Mouse (Mus musculus) cortical plate, adult 2 months (tissue): Measurements from ENCODE around the gene Specc1. TPM values are rescaled to one million over a fixed set of nuclear protein-coding genes. Genes with fewer than 3 reads are reported as not detected.

Experiments
- H3K27ac ChIP-seq: fragments of 200-500 bp; 2 replicates; pipeline ENCODE4 v1.5.1; 2012; ENCODE audit warnings: low read length, control low read depth, inconsistent platforms; ENCODE audit not compliant: insufficient read depth
- H3K4me1 ChIP-seq: fragments of 200-500 bp; 2 replicates; pipeline ENCODE4 v1.6.1; 2011; ENCODE audit warnings: low read length; ENCODE audit not compliant: control insufficient read depth, insufficient read depth
- H3K4me3 ChIP-seq: fragments of 200-500 bp; 2 replicates; pipeline ENCODE4 v1.5.1; 2011; ENCODE audit warnings: mild to moderate bottlenecking, low read length, control low read depth; ENCODE audit not compliant: insufficient read depth
- CTCF ChIP-seq: fragments of 200-500 bp; IDR thresholded peaks from 2 replicates; pipeline ENCODE4 v1.5.1; 2011; ENCODE audit warnings: mild to moderate bottlenecking, control low read depth, low read length; ENCODE audit not compliant: insufficient read depth; ENCODE audit errors: extremely low read depth
- POLR2A ChIP-seq: fragments of 200-500 bp; IDR thresholded peaks from 2 replicates; pipeline ENCODE4 v1.6.1; 2011; ENCODE audit warnings: mild to moderate bottlenecking, low read length, control low read depth; ENCODE audit not compliant: insufficient read depth; ENCODE audit errors: extremely low read depth
- polyA plus RNA-seq: library from polyadenylated mRNA; depleted of rRNA; stranded (reverse); fragments of >200 nt; gene quantifications from 2 replicates; pipeline ENCODE4 v1.2.3, GENCODE M21; 2012

Gene Specc1
- polyA plus RNA-seq, 1 experiment: 43.2 TPM

DNA sequence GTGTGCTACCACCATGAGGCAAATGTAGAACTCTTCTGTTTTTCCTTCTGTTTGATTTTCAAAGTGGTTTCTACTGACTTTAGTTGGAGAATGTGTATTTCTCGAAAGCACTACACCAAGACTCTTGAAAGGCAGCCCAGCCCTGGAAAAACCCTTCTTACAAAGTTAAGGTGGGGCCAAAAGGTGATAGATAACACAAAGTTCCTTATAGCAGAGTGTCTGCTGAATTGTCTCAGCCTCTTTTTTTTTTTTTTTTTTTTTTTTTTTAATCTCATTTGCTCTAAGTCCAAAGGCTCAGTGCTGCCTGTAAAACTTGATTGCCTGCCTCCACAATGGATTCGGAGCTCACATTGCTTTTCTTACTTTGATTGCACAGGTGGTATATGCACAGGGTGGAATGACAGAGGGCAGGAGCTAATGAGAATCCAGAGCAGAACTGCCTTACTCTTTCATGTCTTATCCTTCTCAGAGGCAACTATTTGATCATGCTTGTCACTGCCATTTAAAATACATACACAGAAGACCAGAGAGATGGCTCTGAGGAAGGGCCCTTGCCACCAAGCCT lies 150.8 kb downstream of the Specc1 start:
- no peak for TF ChIP-seq POLR2A
- no peak for TF ChIP-seq CTCF
- Histone ChIP-seq H3K27ac (peak overlapping the region; percentile 93), H3K4me1 (no peaks in the 10 kb centered on the region; the same call in 1 of the 2 replicates)

DNA sequence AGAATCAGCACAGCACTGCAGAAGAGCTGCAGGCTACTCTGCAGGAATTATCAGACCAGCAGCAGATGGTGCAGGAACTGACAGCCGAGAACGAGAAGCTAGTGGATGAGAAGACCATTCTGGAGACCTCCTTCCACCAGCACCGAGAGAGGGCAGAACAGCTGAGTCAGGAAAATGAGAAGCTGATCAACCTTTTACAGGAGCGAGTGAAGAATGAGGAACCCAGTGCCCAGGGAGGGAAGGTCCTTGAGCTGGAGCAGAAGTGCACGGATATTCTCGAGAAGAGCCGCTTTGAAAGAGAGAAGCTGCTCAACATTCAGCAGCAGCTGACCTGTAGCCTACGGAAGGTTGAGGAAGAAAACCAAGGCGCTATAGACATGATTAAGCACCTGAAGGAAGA lies 162.0 kb downstream of the Specc1 start:
- no peaks in the 10 kb centered on the region for H3K4me1 ChIP-seq
- H3K27ac ChIP-seq: no peak overlapping the region
- no peak overlapping the region for H3K4me3 ChIP-seq
- TF ChIP-seq CTCF: no peak
- TF ChIP-seq POLR2A: no peak

More for the DNA sequence above, 150.8 kb downstream of the Specc1 start:
- no peak overlapping the region for H3K4me3 ChIP-seq

DNA sequence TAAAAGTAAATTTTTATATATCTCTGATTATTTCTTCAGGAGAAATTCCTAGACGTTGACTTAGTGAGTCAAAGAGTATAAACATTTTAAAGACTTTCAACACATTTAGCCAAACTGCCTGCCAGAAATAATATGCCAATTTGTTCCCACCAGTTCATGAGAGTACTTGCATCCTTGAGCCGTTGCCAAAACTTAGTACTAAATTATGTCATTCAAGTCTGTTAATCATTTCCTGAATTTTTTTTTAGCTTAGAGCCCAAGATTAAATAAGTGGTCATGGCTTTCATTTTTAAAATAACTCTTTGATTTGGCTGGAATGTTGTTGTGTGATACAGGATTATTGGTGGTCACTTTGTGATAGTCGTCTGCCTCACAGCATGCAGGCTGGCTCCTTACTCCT lies 163.3 kb downstream of the Specc1 start:
- H3K4me3 ChIP-seq: no peak overlapping the region
- TF ChIP-seq POLR2A (no peak), CTCF (no peak)
- H3K27ac ChIP-seq: no peak overlapping the region
- H3K4me1 ChIP-seq: no peaks in the 10 kb centered on the region

- TF ChIP-seq POLR2A (no peak), CTCF (no peak)
- no peak overlapping the region for H3K27ac ChIP-seq
- no peak overlapping the region for H3K4me3 ChIP-seq
- no peaks in the 10 kb centered on the region for H3K4me1 ChIP-seq
Measured at GRCm38 (mm10) chr11:62121365-62121764, 164.8 kb downstream of the Specc1 start.

DNA sequence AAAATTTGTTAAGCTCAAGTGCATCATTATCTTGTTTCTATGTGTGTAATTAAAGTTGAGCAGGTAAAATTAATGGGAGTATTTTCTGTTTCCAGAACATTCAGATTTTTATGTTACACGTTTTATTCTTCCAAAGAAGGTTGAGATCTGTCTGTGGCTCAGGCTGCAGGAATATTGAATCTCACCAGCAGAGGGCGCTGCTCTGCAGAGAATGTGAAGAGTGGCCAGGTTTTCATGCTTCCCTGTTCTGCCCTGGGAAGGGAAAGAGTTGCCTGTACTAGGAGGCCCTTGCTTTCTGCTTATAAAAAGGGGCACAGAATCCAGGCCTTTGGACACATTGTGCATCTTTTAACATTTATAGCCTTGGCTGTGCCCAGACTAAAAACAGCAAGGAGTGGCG lies 171.1 kb downstream of the Specc1 start:
- Histone ChIP-seq H3K27ac (no peak overlapping the region), H3K4me3 (no peak overlapping the region), H3K4me1 (no peaks in the 10 kb centered on the region; the same call in 1 of the 2 replicates)
- TF ChIP-seq POLR2A: no peak
- peak; percentile 89 for TF ChIP-seq CTCF

DNA sequence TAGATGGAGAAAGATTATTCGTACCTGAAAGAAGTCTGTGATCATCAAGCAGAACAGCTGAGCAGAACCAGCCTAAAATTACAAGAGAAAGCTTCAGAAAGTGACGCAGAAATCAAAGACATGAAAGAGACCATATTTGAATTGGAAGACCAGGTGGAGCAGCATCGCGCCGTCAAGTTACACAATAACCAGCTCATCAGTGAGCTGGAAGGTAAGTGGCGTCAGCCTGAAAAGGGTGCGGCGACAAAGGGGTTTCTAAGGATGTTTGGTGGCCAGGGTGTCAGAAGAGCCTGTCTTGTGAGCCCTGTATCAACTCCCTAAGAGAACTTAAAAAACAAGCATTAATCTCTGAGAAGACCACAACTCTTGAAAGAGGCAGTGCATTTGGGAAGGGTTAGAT lies 171.6 kb downstream of the Specc1 start:
- H3K4me1 ChIP-seq: no peaks in the 10 kb centered on the region; the same call in 1 of the 2 replicates
- no peak overlapping the region for H3K4me3 ChIP-seq
- H3K27ac ChIP-seq: no peak overlapping the region
- TF ChIP-seq POLR2A (no peak), CTCF (no peak)

DNA sequence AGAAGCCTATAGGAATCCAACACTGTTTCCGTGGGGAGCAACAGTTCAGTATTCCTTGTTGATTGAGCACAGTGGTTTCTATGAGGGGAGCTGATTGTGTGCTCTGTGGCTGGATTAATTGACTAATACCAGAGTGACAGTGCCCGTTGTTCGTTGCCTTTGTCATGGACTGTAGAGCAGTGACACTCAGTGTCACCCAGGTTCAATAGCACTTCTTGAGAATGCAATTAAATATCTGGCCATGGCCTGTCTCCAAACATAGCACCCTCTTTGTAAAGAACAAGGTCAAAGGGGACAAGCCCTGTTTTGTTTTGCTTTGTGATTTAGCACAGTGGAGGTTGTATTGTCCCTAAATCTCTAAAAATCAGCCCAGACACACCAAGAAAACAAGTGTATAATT lies 173.6 kb downstream of the Specc1 start:
- no peak overlapping the region for H3K27ac ChIP-seq

DNA sequence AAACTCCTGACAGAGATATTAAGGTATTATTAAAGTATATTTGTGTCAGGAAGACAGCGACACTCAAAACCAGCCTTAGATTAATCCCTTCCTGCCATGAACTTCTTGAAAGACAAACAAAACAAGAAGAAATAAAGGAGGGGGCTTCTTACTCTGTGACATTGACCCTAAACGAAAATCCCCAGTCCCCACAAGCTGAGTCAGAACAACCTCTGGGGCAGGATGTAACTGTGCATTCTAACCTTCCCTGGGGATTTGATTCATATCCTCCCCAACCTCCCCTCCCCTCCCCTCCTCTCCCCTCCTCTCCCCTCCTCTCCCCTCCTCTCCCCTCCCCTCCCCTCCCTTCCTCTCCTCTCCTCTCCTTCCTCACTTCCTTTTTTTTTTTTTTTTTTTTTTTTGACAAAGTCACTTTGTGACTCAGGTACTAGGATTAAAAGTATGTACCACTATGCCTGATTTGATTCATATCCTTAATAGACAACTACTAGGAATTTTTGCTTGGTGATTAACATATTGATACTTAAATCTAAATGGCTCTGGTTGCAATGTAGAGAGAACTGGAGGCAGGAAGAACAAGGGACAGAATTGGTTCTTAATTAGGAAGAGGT lies 174.2 kb downstream of the Specc1 start:
- TF ChIP-seq POLR2A (no peak), CTCF (no peak)
- Histone ChIP-seq H3K4me3 (no peak overlapping the region), H3K4me1 (no peaks in the 10 kb centered on the region; the same call in 1 of the 2 replicates), H3K27ac (no peak overlapping the region)

More for the DNA sequence above, 173.6 kb downstream of the Specc1 start:
- Histone ChIP-seq H3K4me1 (no peaks in the 10 kb centered on the region; the same call in 1 of the 2 replicates), H3K4me3 (no peak overlapping the region)
- TF ChIP-seq CTCF (no peak), POLR2A (no peak)

GRCm38 (mm10) chr11:62131601-62132000 lies 175.0 kb downstream of the Specc1 start:
- Histone ChIP-seq H3K4me3 (no peak overlapping the region), H3K4me1 (no peaks in the 10 kb centered on the region; the same call in 1 of the 2 replicates), H3K27ac (no peak overlapping the region)
- TF ChIP-seq POLR2A: no peak
- no peak for TF ChIP-seq CTCF

- H3K4me1 ChIP-seq: no peaks in the 10 kb centered on the region; the same call in 1 of the 2 replicates
- H3K27ac ChIP-seq: no peak overlapping the region
- no peak overlapping the region for H3K4me3 ChIP-seq
- TF ChIP-seq POLR2A (no peak), CTCF (no peak)
Measured at GRCm38 (mm10) chr11:62134191-62134590, 177.6 kb downstream of the Specc1 start.
